Mouse (Mus musculus) midbrain, embryonic 14.5 days (tissue): Measurements from ENCODE around the gene Tbxas1. TPM values are rescaled to one million over a fixed set of nuclear protein-coding genes. Genes with fewer than 3 reads are reported as not detected.

Experiments used
- ATAC-seq: fragments of 200-750 bp; cut with Nextera tagmentation; 2 replicates; pipeline ENCODE4 v1.8.0; 2017; ENCODE audit warnings: moderate number of reproducible peaks, moderate library complexity; ENCODE audit not compliant: low FRiP score, low TSS enrichment
- DNase-seq: peaks from one replicate; pipeline ENCODE4 v3.0.0-alpha.2; 2015
- H3K27ac ChIP-seq: fragments of 300-500 bp; sonication (generic); replicated peaks from 2 replicates; pipeline ENCODE4 v1.5.1; 2014; ENCODE audit warnings: mild to moderate bottlenecking, low read depth, low read length, moderate library complexity
- H3K27me3 ChIP-seq: fragments of 300-500 bp; sonication (generic); 2 replicates; pipeline ENCODE4 v1.6.1; 2014; ENCODE audit warnings: low read length, control low read depth, mixed read lengths; ENCODE audit not compliant: control insufficient read depth, insufficient read depth
- H3K36me3 ChIP-seq: fragments of 300-500 bp; sonication (generic); 2 replicates; pipeline ENCODE4 v1.6.1; 2014; ENCODE audit warnings: low read length, control low read depth; ENCODE audit not compliant: control insufficient read depth, insufficient read depth
- H3K4me1 ChIP-seq: fragments of 300-500 bp; sonication (generic); 2 replicates; pipeline ENCODE4 v1.6.1; 2014; ENCODE audit warnings: mild to moderate bottlenecking, antibody characterized with exemption, low read length, control low read depth; ENCODE audit not compliant: control insufficient read depth, insufficient read depth
- H3K4me2 ChIP-seq: fragments of 300-500 bp; sonication (generic); 2 replicates; pipeline ENCODE4 v1.6.1; 2014; ENCODE audit warnings: mild to moderate bottlenecking, low read length, moderate library complexity
- H3K4me3 ChIP-seq: fragments of 300-500 bp; sonication (generic); replicated peaks from 2 replicates; pipeline ENCODE4 v1.5.1; 2014; ENCODE audit warnings: low read depth, low read length
- H3K9ac ChIP-seq: fragments of 300-500 bp; sonication (generic); replicated peaks from 2 replicates; pipeline ENCODE4 v1.6.1; 2014; ENCODE audit warnings: mild to moderate bottlenecking, low read length, moderate library complexity
- H3K9me3 ChIP-seq: fragments of 300-500 bp; sonication (generic); 2 replicates; pipeline ENCODE4 v1.6.1; 2016; ENCODE audit warnings: low read length, control low read depth, mixed read lengths; ENCODE audit not compliant: control insufficient read depth
- WGBS: fragments of 180-500 bp; shearing (Covaris S2); extraction: QIAGEN DNeasy Blood & Tissue Kit; methylation state at CpG from one replicate; pipeline ENCODE4 v1.1.7; 2014; 5-methylcytosine and 5-hydroxymethylcytosine counted together
- polyA plus RNA-seq: library from polyadenylated mRNA; unstranded; fragments of >200 nt; fragmentation: Nextera tagmentation; extraction: Ambion mirVana; gene quantifications from 2 replicates; pipeline ENCODE4 v1.2.1, GENCODE M21; 2014

Gene Tbxas1
- polyA plus RNA-seq, 1 experiment from 2014 or later, result 1.6 TPM

GRCm38 (mm10) chr6:39004003-39004473 is 128.8 kb downstream of the Tbxas1 start:
- H3K27ac ChIP-seq, result no peak overlapping the region
- H3K36me3 ChIP-seq, result no peaks in the 10 kb centered on the region

GRCm38 (mm10) chr6:39005267-39005944 is 130.2 kb downstream of the Tbxas1 start:
- H3K27ac ChIP-seq, result peak overlapping the region; percentile 66
- WGBS, result 60% methylated on average over 20 of the region's 20 CpGs
- ATAC-seq (no peak; the same call in 1 of the 2 replicates), DNase-seq (peak; percentile 51)
- H3K36me3 ChIP-seq, result no peaks in the 10 kb centered on the region
- H3K9me3 ChIP-seq, result no peaks in the 10 kb centered on the region
- peaks cover 6% of the 10 kb centered on the region for H3K4me1 ChIP-seq
- H3K27me3 ChIP-seq, result no peaks in the 10 kb centered on the region
- no peak overlapping the region for H3K4me3 ChIP-seq
- H3K4me2 ChIP-seq, result no peak overlapping the region
- 0 out of 2 replicates have a peak overlapping the region, but pooled peaks have one; percentile 7 for H3K9ac ChIP-seq

More at GRCm38 (mm10) chr6:39004003-39004473, 128.8 kb downstream of the Tbxas1 start:
- no peak overlapping the region for H3K4me3 ChIP-seq
- ATAC-seq (no peak), DNase-seq (no peak)
- H3K4me2 ChIP-seq, result no peak overlapping the region
- no peaks in the 10 kb centered on the region for H3K9me3 ChIP-seq
- H3K4me1 ChIP-seq, result peaks cover 6% of the 10 kb centered on the region
- 87% methylated on average over 12 of the region's 12 CpGs for WGBS
- H3K27me3 ChIP-seq, result no peaks in the 10 kb centered on the region
- no peak overlapping the region for H3K9ac ChIP-seq

- DNase-seq (peak; percentile 81), ATAC-seq (no peak; the same call in 1 of the 2 replicates)
- Histone ChIP-seq H3K4me1 (peaks cover 6% of the 10 kb centered on the region), H3K36me3 (no peaks in the 10 kb centered on the region), H3K9ac (0 out of 2 replicates have a peak overlapping the region, but pooled peaks have one; percentile 7), H3K4me3 (no peak overlapping the region), H3K27me3 (no peaks in the 10 kb centered on the region), H3K4me2 (no peak overlapping the region), H3K9me3 (no peaks in the 10 kb centered on the region), H3K27ac (peak overlapping the region; percentile 66)
- 23% methylated on average over 5 of the region's 5 CpGs for WGBS
These were observed 130.9 kb downstream of the Tbxas1 start for GRCm38 (mm10) chr6:39005945-39006572.

- DNase-seq (no peak), ATAC-seq (no peak)
- H3K4me1 ChIP-seq, result peaks cover 6% of the 10 kb centered on the region
- H3K4me2 ChIP-seq, result no peak overlapping the region
- H3K9ac ChIP-seq, result no peak overlapping the region
- no peaks in the 10 kb centered on the region for H3K36me3 ChIP-seq
- whole genome bisulfite sequencing, result 42% methylated on average over 5 of the region's 5 CpGs
- no peaks in the 10 kb centered on the region for H3K9me3 ChIP-seq
- no peaks in the 10 kb centered on the region for H3K27me3 ChIP-seq
- 0 out of 2 replicates have a peak overlapping the region, but pooled peaks have one; percentile 6 for H3K27ac ChIP-seq
- no peak overlapping the region for H3K4me3 ChIP-seq
These were observed 132.0 kb downstream of the Tbxas1 start for GRCm38 (mm10) chr6:39007223-39007622.

- Histone ChIP-seq H3K4me3 (no peak overlapping the region), H3K9ac (no peak overlapping the region), H3K4me2 (no peak overlapping the region), H3K9me3 (no peaks in the 10 kb centered on the region), H3K36me3 (no peaks in the 10 kb centered on the region), H3K27me3 (no peaks in the 10 kb centered on the region), H3K4me1 (peaks cover 6% of the 10 kb centered on the region), H3K27ac (no peak overlapping the region)
- no peak for ATAC-seq
- DNase-seq, result no peak
- 80% methylated on average over 4 of the region's 4 CpGs for WGBS
These were observed 132.9 kb downstream of the Tbxas1 start for GRCm38 (mm10) chr6:39008116-39008515.

- no peaks in the 10 kb centered on the region for H3K4me1 ChIP-seq
- DNase-seq (no peak), ATAC-seq (no peak)
- H3K4me3 ChIP-seq, result no peak overlapping the region
- no peaks in the 10 kb centered on the region for H3K27me3 ChIP-seq
- no peaks in the 10 kb centered on the region for H3K36me3 ChIP-seq
- H3K4me2 ChIP-seq, result no peak overlapping the region
- H3K9me3 ChIP-seq, result no peaks in the 10 kb centered on the region
- WGBS, result 91% methylated on average over 10 of the region's 10 CpGs
- no peak overlapping the region for H3K9ac ChIP-seq
- H3K27ac ChIP-seq, result no peak overlapping the region
These were observed 138.0 kb downstream of the Tbxas1 start for GRCm38 (mm10) chr6:39013034-39013832.

- ATAC-seq (no peak), DNase-seq (no peak)
- no peaks in the 10 kb centered on the region for H3K4me1 ChIP-seq
- no peaks in the 10 kb centered on the region for H3K27me3 ChIP-seq
- WGBS, result 90% methylated on average over 11 of the region's 11 CpGs
- no peak overlapping the region for H3K9ac ChIP-seq
- no peaks in the 10 kb centered on the region for H3K9me3 ChIP-seq
- H3K27ac ChIP-seq, result no peak overlapping the region
- no peak overlapping the region for H3K4me3 ChIP-seq
- H3K36me3 ChIP-seq, result no peaks in the 10 kb centered on the region
- H3K4me2 ChIP-seq, result no peak overlapping the region
These were observed 142.7 kb downstream of the Tbxas1 start for GRCm38 (mm10) chr6:39017942-39018341.

GRCm38 (mm10) chr6:39018805-39019204 is 143.6 kb downstream of the Tbxas1 start:
- no peaks in the 10 kb centered on the region for H3K36me3 ChIP-seq
- no peak for ATAC-seq
- H3K4me3 ChIP-seq, result no peak overlapping the region
- H3K27me3 ChIP-seq, result no peaks in the 10 kb centered on the region
- H3K9ac ChIP-seq, result no peak overlapping the region
- no peak for DNase-seq
- no peak overlapping the region for H3K27ac ChIP-seq
- no peak overlapping the region for H3K4me2 ChIP-seq
- H3K9me3 ChIP-seq, result no peaks in the 10 kb centered on the region
- H3K4me1 ChIP-seq, result no peaks in the 10 kb centered on the region
- 75% methylated on average over 7 of the region's 7 CpGs for WGBS
